Comparison of ENCODE assay signal across 28 mouse cellular contexts in genomic region chr2:155554426-155554985, GRCm38 (mm10). TPM values are rescaled to one million over a fixed set of nuclear protein-coding genes. Genes with fewer than 3 reads are reported as not detected.
DNase-seq lines count a peak whose midpoint lies in the region; ATAC-seq and TF ChIP-seq lines count a peak whose summit lies in the region.
"Had no signal": no experiment of that assay in that cellular context is flagged by ENCODE, and none has a peak within 500 bp of the region (broad histone marks: within the 10 kb centered on the region; RNA-seq: fewer than 3 reads in every experiment).

No protein-coding gene starts in this region.

- H3K4me2 ChIP-seq in kidney, embryonic 16.5 days (replicated peaks; ENCODE audit: low read depth, low read length): no peak overlapping the region
- H3K4me2 ChIP-seq: embryonic facial prominence, embryonic 12.5 days; heart, embryonic 13.5 days; limb, embryonic 15.5 days; liver, embryonic 13.5 days; midbrain, embryonic 13.5 days; stomach, embryonic 15.5 days had no signal

- peak overlapping the region; percentile 51 for H3K27ac ChIP-seq in thymus, adult 2 months (ENCODE audit: control insufficient read depth, insufficient read depth, low read length)
- no peak overlapping the region for H3K27ac ChIP-seq in kidney, embryonic 16.5 days (ENCODE audit: low read length)
- H3K27ac ChIP-seq: embryonic facial prominence, embryonic 12.5 days; heart, adult 2 months; heart, embryonic 13.5 days; hindbrain, embryonic 10.5 days; limb, embryonic 10.5 days; limb, embryonic 15.5 days; liver, embryonic 13.5 days; macrophage; midbrain, embryonic 13.5 days; stomach, embryonic 15.5 days had no signal

- H3K9ac ChIP-seq in kidney, embryonic 16.5 days (replicated peaks; ENCODE audit: low read length): no peak overlapping the region
- H3K9ac ChIP-seq: embryonic facial prominence, embryonic 12.5 days; heart, embryonic 13.5 days; limb, embryonic 15.5 days; liver, embryonic 13.5 days; midbrain, embryonic 13.5 days; stomach, embryonic 15.5 days had no signal

- no peaks in the 10 kb centered on the region for H3K27me3 ChIP-seq in thymus, adult 2 months (ENCODE audit: control insufficient read depth, insufficient read depth, low read length)
- H3K27me3 ChIP-seq in kidney, embryonic 16.5 days (ENCODE audit: insufficient read depth, low read length): no peaks in the 10 kb centered on the region
- H3K27me3 ChIP-seq: embryonic facial prominence, embryonic 12.5 days; heart, embryonic 13.5 days; limb, embryonic 15.5 days; liver, embryonic 13.5 days; midbrain, embryonic 13.5 days; stomach, embryonic 15.5 days had no signal

- no peak overlapping the region for H3K4me3 ChIP-seq in thymus, adult 2 months (ENCODE audit: control insufficient read depth, insufficient read depth, low read length)
- no peak overlapping the region for H3K4me3 ChIP-seq in kidney, embryonic 16.5 days (ENCODE audit: low read length)
- H3K4me3 ChIP-seq: embryonic facial prominence, embryonic 12.5 days; heart, adult 2 months; heart, embryonic 13.5 days; hindbrain, embryonic 10.5 days; limb, embryonic 10.5 days; limb, embryonic 15.5 days; liver, embryonic 13.5 days; midbrain, embryonic 13.5 days; stomach, embryonic 15.5 days had no signal

- H3K4me1 ChIP-seq in thymus, adult 2 months (replicated peaks; ENCODE audit: control insufficient read depth, insufficient read depth, low read length): peaks cover 22% of the 10 kb centered on the region
- no peaks in the 10 kb centered on the region for H3K4me1 ChIP-seq in kidney, embryonic 16.5 days (ENCODE audit: insufficient read depth, low read length)
- H3K4me1 ChIP-seq: embryonic facial prominence, embryonic 12.5 days; heart, embryonic 13.5 days; limb, embryonic 10.5 days; limb, embryonic 15.5 days; midbrain, embryonic 13.5 days; stomach, embryonic 15.5 days had no signal

- H3K36me3 ChIP-seq in thymus, adult 2 months (ENCODE audit: control insufficient read depth, insufficient read depth, low read length): no peaks in the 10 kb centered on the region
- no peaks in the 10 kb centered on the region for H3K36me3 ChIP-seq in kidney, embryonic 16.5 days (ENCODE audit: insufficient read depth, low read length)
- H3K36me3 ChIP-seq: embryonic facial prominence, embryonic 12.5 days; limb, embryonic 10.5 days; limb, embryonic 15.5 days; stomach, embryonic 15.5 days had no signal

- no peak for TF ChIP-seq CTCF in thymus, adult 2 months (IDR thresholded peaks at IDR 0.05; ENCODE audit: borderline replicate concordance, control insufficient read depth, extremely low read depth, insufficient read depth, low read length, poor library complexity)

- no peak for TF ChIP-seq POLR2A in thymus, adult 2 months (IDR thresholded peaks at IDR 0.05; ENCODE audit: control insufficient read depth, extremely low read depth, insufficient read depth, low read length, poor library complexity)

- no peak for DNase-seq in thymus, adult 2 months
- no peak for DNase-seq in thymus, postnatal 14 days
- peak; percentile 55 for DNase-seq in CD4-positive, CD25-positive, alpha-beta regulatory T cell, adult 2 months (ENCODE audit: low read depth, low spot score)
- peak; percentile 16 for DNase-seq in T-cell, adult 2 months (ENCODE audit: low spot score)
- peak; percentile 30 for DNase-seq in thymus, postnatal 4 days
- no peak for DNase-seq in gastrocnemius, adult 8-10 months (ENCODE audit: low spot score in 2 of 2)
- DNase-seq: adrenal gland, postnatal 10 days; cerebellum, adult 11 months; cerebellum, adult 9-10 months; embryo, embryonic 11 days; heart, adult 2 months; heart, postnatal 10 days; kidney, adult 8-10 months; kidney, postnatal 10 days; liver, embryonic 13.5 days had no signal

- H3K9me3 ChIP-seq in kidney, embryonic 16.5 days (ENCODE audit: low read length): no peaks in the 10 kb centered on the region
- H3K9me3 ChIP-seq: embryonic facial prominence, embryonic 12.5 days; heart, embryonic 13.5 days; hindbrain, embryonic 10.5 days; limb, embryonic 10.5 days; limb, embryonic 15.5 days; liver, embryonic 13.5 days; midbrain, embryonic 13.5 days; stomach, embryonic 15.5 days had no signal

- no peak for ATAC-seq in kidney, embryonic 16.5 days (ENCODE audit: low FRiP score, low TSS enrichment)
- ATAC-seq: forebrain, embryonic 14.5 days; hindbrain, embryonic 16.5 days; intestine, embryonic 16.5 days; midbrain, embryonic 13.5 days had no signal

- 35% methylated on average over 2 of the region's 2 CpGs for WGBS in thymus, adult 2 months
- WGBS in kidney, embryonic 16.5 days: 90% methylated on average over 2 of the region's 2 CpGs

RNA-seq across cellular contexts. Expression of gene Ggt7, which starts 36.5 kb away (rescaled TPM):
- polyA plus RNA-seq in thymus, adult 2 months (2012; rRNA removed): 35.1 and 42.8 TPM in 2 replicates
- polyA plus RNA-seq in kidney, embryonic 16.5 days (2015; fragmentation: Nextera tagmentation; extraction: Ambion mirVana): 3.7 and 3.9 TPM in 2 replicates
- total RNA-seq in gastrocnemius, adult 8-10 months (2022): 1 to 10 TPM in 2 of 4 experiments, under 1 TPM in 2; 0.75 to 1.4 (median 1.1) TPM
- total RNA-seq: megakaryocyte-erythroid progenitor cell, adult 5-6 weeks had no signal
- polyA plus RNA-seq: macrophage had no signal

RNA-seq across cellular contexts. Expression of gene Acss2, which starts 36.8 kb away (rescaled TPM):
- polyA plus RNA-seq in thymus, adult 2 months (2012; rRNA removed): 56.0 and 59.8 TPM in 2 replicates
- 14.7 and 16.0 TPM in 2 replicates for polyA plus RNA-seq in kidney, embryonic 16.5 days (2015; fragmentation: Nextera tagmentation; extraction: Ambion mirVana)
- 10 to 100 TPM; 25.7 to 34.5 (median 30.1) TPM for total RNA-seq in gastrocnemius, adult 8-10 months (2022)

RNA-seq across cellular contexts. Expression of gene Gss, which starts 38.1 kb away (rescaled TPM):
- polyA plus RNA-seq in thymus, adult 2 months (2012; rRNA removed): 20.6 and 23.2 TPM in 2 replicates
- 65.2 and 71.3 TPM in 2 replicates for polyA plus RNA-seq in kidney, embryonic 16.5 days (2015; fragmentation: Nextera tagmentation; extraction: Ambion mirVana)
- 1 to 10 TPM; 5.2 to 6.2 (median 5.6) TPM for total RNA-seq in gastrocnemius, adult 8-10 months (2022)

RNA-seq across cellular contexts. Expression of gene Myh7b, which starts 56.5 kb away (rescaled TPM):
- polyA plus RNA-seq in thymus, adult 2 months (2012; rRNA removed): 0.09 and 1.0 TPM in 2 replicates
- polyA plus RNA-seq in kidney, embryonic 16.5 days (2015; fragmentation: Nextera tagmentation; extraction: Ambion mirVana): 0.56 and 1.7 TPM in 2 replicates
- 1 to 10 TPM; 2.8 to 4.8 (median 3.3) TPM for total RNA-seq in gastrocnemius, adult 8-10 months (2022)
- total RNA-seq: megakaryocyte-erythroid progenitor cell, adult 5-6 weeks had no signal
- polyA plus RNA-seq: macrophage had no signal

Comparison
In these comparisons a context has a peak if more than half of its experiments do, and no peak if none do; other contexts are left out.
1. DNase-seq: peak in CD4-positive, CD25-positive, alpha-beta regulatory T cell, adult 2 months (single experiment), T-cell, adult 2 months (single experiment) and thymus, postnatal 4 days (single experiment); none in thymus, adult 2 months (single experiment), thymus, postnatal 14 days (single experiment) and gastrocnemius, adult 8-10 months (0 of 2).